Mouse (Mus musculus): ENCODE measurements at regions not wholly inside any gene's neighbourhood (a gene's known extent, or its start where the extent isn't known, plus 50 kb on each side); places are given as distances from the start of the nearest gene placed in this dataset.

- TF ChIP-seq ZNF384 (IDR thresholded peaks at IDR 0.05; ENCODE audit: low read depth, low read length): no peak
Observed at GRCm38 (mm10) chr4:95188107-95188506, 136.1 kb upstream of the Jun start (continued).

- Histone ChIP-seq H3K27me3 (ENCODE audit: control insufficient read depth in 1 of 2, insufficient read depth in 2 of 2, low read length in 2 of 2) (no peaks in the 10 kb centered on the region), H3K79me2 (ENCODE audit: control insufficient read depth, insufficient read depth, low read length, poor library complexity) (no peaks in the 10 kb centered on the region), H3K4me3 (ENCODE audit: control insufficient read depth in 1 of 2, insufficient read depth in 1 of 2, low read depth in 2 of 2, low read length in 2 of 2) (no peak overlapping the region), H3K9ac (ENCODE audit: control insufficient read depth, low read depth, low read length, poor library complexity, severe bottlenecking) (no peak overlapping the region), H3K4me1 (ENCODE audit: control insufficient read depth in 1 of 2, insufficient read depth in 2 of 2, low read length in 2 of 2) (peaks cover 12 to 30% of the 10 kb centered on the region in 2 experiments), H3K27ac (ENCODE audit: control insufficient read depth, low read depth, low read length) (no peak overlapping the region), H3K36me3 (ENCODE audit: control insufficient read depth in 1 of 2, insufficient read depth in 2 of 2, low read length in 2 of 2) (peaks cover 0 to 19% of the 10 kb centered on the region in 2 experiments; a peak in 2 of 4 replicates), H3K9me3 (replicated peaks; ENCODE audit: insufficient read depth, low read length) (no peaks in the 10 kb centered on the region)
- DNase-seq (ENCODE audit: low read depth, low spot score): no peak
- TF ChIP-seq MEF2A (IDR thresholded peaks at IDR 0.05; ENCODE audit: extremely low read depth, insufficient replicate concordance, low read depth, low read length, poor library complexity, severe bottlenecking) (no peak), CTCF (IDR thresholded peaks at IDR 0.05 in 2 of 3, conservative IDR thresholded peaks at IDR 0.05 in 1 of 3; ENCODE audit: control insufficient read depth in 1 of 3, insufficient read depth in 1 of 3, low read depth in 2 of 3, low read length in 3 of 3, poor library complexity in 1 of 3, severe bottlenecking in 1 of 3) (no peak), KAT2A (conservative IDR thresholded peaks at IDR 0.05; ENCODE audit: low read depth, low read length) (no peak)
Observed at GRCm38 (mm10) chr4:95191654-95192406, 139.8 kb upstream of the Jun start.

- DNase-seq (ENCODE audit: low read depth, low spot score): no peak
- H3K27me3 ChIP-seq (ENCODE audit: control insufficient read depth in 1 of 2, insufficient read depth in 2 of 2, low read length in 2 of 2): no peaks in the 10 kb centered on the region
- H3K4me3 ChIP-seq (ENCODE audit: control insufficient read depth in 1 of 2, insufficient read depth in 1 of 2, low read depth in 2 of 2, low read length in 2 of 2): no peak overlapping the region
- peaks cover 12 to 30% of the 10 kb centered on the region in 2 experiments for H3K4me1 ChIP-seq (ENCODE audit: control insufficient read depth in 1 of 2, insufficient read depth in 2 of 2, low read length in 2 of 2)
- TF ChIP-seq MYB (IDR thresholded peaks at IDR 0.05; ENCODE audit: low read depth, low read length): no peak
- no peak for TF ChIP-seq ELF1 (IDR thresholded peaks at IDR 0.05; ENCODE audit: low read depth, low read length)
- TF ChIP-seq SMC3 (IDR thresholded peaks at IDR 0.05; ENCODE audit: low read depth, low read length): no peak
- TF ChIP-seq NELFE (IDR thresholded peaks at IDR 0.05; ENCODE audit: low read depth, low read length): no peak
- TF ChIP-seq POLR2A (IDR thresholded peaks at IDR 0.05; ENCODE audit: control insufficient read depth in 1 of 2, insufficient read depth in 1 of 2, low read depth in 1 of 2, low read length in 2 of 2, poor library complexity in 1 of 2): no peak
- TF ChIP-seq MAFK (IDR thresholded peaks at IDR 0.05; ENCODE audit: borderline replicate concordance, low read depth, low read length): no peak
- TF ChIP-seq GABPA (IDR thresholded peaks at IDR 0.05; ENCODE audit: low read depth, low read length): no peak
- no peak for TF ChIP-seq MAZ (IDR thresholded peaks at IDR 0.05; ENCODE audit: low read depth, low read length)
- no peak for TF ChIP-seq BHLHE40 (IDR thresholded peaks at IDR 0.05; ENCODE audit: borderline replicate concordance, low read depth, low read length)
- no peak for TF ChIP-seq TCF12 (IDR thresholded peaks at IDR 0.05; ENCODE audit: low read depth, low read length)
- no peak for TF ChIP-seq RAD21 (IDR thresholded peaks at IDR 0.05; ENCODE audit: low read depth, low read length)
- no peak for TF ChIP-seq JUND (IDR thresholded peaks at IDR 0.05; ENCODE audit: low read depth, low read length)
- TF ChIP-seq USF2 (IDR thresholded peaks at IDR 0.05; ENCODE audit: borderline replicate concordance in 1 of 2, insufficient read depth in 1 of 2, low read depth in 1 of 2, low read length in 2 of 2): no peak
- TF ChIP-seq NRF1 (IDR thresholded peaks at IDR 0.05; ENCODE audit: insufficient read depth, low read depth, low read length, poor library complexity, severe bottlenecking): no peak
- TF ChIP-seq ZNF384 (IDR thresholded peaks at IDR 0.05; ENCODE audit: low read depth, low read length): no peak
- TF ChIP-seq ZKSCAN1 (IDR thresholded peaks at IDR 0.05; ENCODE audit: low read depth, low read length): no peak
- no peak for TF ChIP-seq POLR2AphosphoS2 (IDR thresholded peaks at IDR 0.05; ENCODE audit: low read length)
- TF ChIP-seq POLR2AphosphoS5 (IDR thresholded peaks at IDR 0.05; ENCODE audit: borderline replicate concordance, low read depth, low read length): no peak
- no peak for TF ChIP-seq TAL1 (IDR thresholded peaks at IDR 0.05; ENCODE audit: low read length)
- TF ChIP-seq CTCF (IDR thresholded peaks at IDR 0.05 in 2 of 3, conservative IDR thresholded peaks at IDR 0.05 in 1 of 3; ENCODE audit: control insufficient read depth in 1 of 3, insufficient read depth in 1 of 3, low read depth in 2 of 3, low read length in 3 of 3, poor library complexity in 1 of 3, severe bottlenecking in 1 of 3): no peak
- H3K9ac ChIP-seq (ENCODE audit: control insufficient read depth, low read depth, low read length, poor library complexity, severe bottlenecking): no peak overlapping the region
- H3K9me3 ChIP-seq (replicated peaks; ENCODE audit: insufficient read depth, low read length): no peaks in the 10 kb centered on the region
- H3K79me2 ChIP-seq (ENCODE audit: control insufficient read depth, insufficient read depth, low read length, poor library complexity): no peaks in the 10 kb centered on the region
- no peak overlapping the region for H3K27ac ChIP-seq (ENCODE audit: control insufficient read depth, low read depth, low read length)
- H3K36me3 ChIP-seq (ENCODE audit: control insufficient read depth in 1 of 2, insufficient read depth in 2 of 2, low read length in 2 of 2): peaks cover 0 to 19% of the 10 kb centered on the region in 2 experiments; a peak in 2 of 4 replicates
Observed at GRCm38 (mm10) chr4:95192562-95192961, 140.5 kb upstream of the Jun start.
